Mouse (Mus musculus) embryonic facial prominence, embryonic 10.5 days (tissue): ENCODE results near the gene Ei24. TPM values are rescaled to one million over a fixed set of nuclear protein-coding genes. Genes with fewer than 3 reads are reported as not detected.

ENCODE experiments used
- DNase-seq: peaks from one replicate; pipeline ENCODE4 v3.0.0-alpha.2; 2017; ENCODE audit warnings: low spot score
- H3K27ac ChIP-seq: fragments of 300-500 bp; sonication (generic); replicated peaks from 2 replicates; pipeline ENCODE4 v1.5.1; 2016; ENCODE audit warnings: mild to moderate bottlenecking
- H3K27me3 ChIP-seq: fragments of 300-500 bp; sonication (generic); replicated peaks from 2 replicates; pipeline ENCODE4 v1.6.1; 2016; ENCODE audit warnings: low read depth, mild to moderate bottlenecking; ENCODE audit not compliant: poor library complexity, severe bottlenecking
- H3K36me3 ChIP-seq: fragments of 300-500 bp; sonication (generic); replicated peaks from 2 replicates; pipeline ENCODE4 v1.6.1; 2016; ENCODE audit warnings: mild to moderate bottlenecking, moderate library complexity
- H3K4me1 ChIP-seq: fragments of 300-500 bp; sonication (generic); 2 replicates; pipeline ENCODE4 v1.6.1; 2016
- H3K4me3 ChIP-seq: fragments of 300-500 bp; sonication (generic); 2 replicates; pipeline ENCODE4 v1.5.1; 2016; ENCODE audit warnings: mild to moderate bottlenecking, moderate library complexity
- H3K9me3 ChIP-seq: fragments of 300-500 bp; sonication (generic); 2 replicates; pipeline ENCODE4 v1.6.1; 2016; ENCODE audit warnings: mild to moderate bottlenecking
- WGBS: fragments of 180-500 bp; shearing (Covaris S2); methylation state at CpG from one replicate; pipeline ENCODE4 v1.1.7; 2016; 5-methylcytosine and 5-hydroxymethylcytosine counted together
- polyA plus RNA-seq: library from polyadenylated mRNA; unstranded; fragments of >200 nt; fragmentation: Nextera tagmentation; extraction: Ambion mirVana; gene quantifications from 2 replicates; pipeline ENCODE4 v1.2.1, GENCODE M21; 2016

Gene Ei24
- polyA plus RNA-seq, 1 experiment from 2014 or later: 89.9 TPM

GRCm38 (mm10) chr9:36808126-36808785 is 11.1 kb upstream of the Ei24 start:
- Histone ChIP-seq H3K27me3 (no peaks in the 10 kb centered on the region), H3K4me3 (no peak overlapping the region), H3K9me3 (no peaks in the 10 kb centered on the region), H3K36me3 (no peaks in the 10 kb centered on the region), H3K4me1 (peaks cover 8% of the 10 kb centered on the region; the same call in 1 of the 2 replicates), H3K27ac (no peak overlapping the region)
- no peak for DNase-seq
- WGBS: 88% methylated on average over 5 of the region's 5 CpGs

GRCm38 (mm10) chr9:36805256-36805975 is 8.2 kb upstream of the Ei24 start:
- H3K36me3 ChIP-seq: no peaks in the 10 kb centered on the region
- no peak overlapping the region for H3K4me3 ChIP-seq
- DNase-seq: no peak
- 82% methylated on average over 3 of the region's 3 CpGs for WGBS
- no peaks in the 10 kb centered on the region for H3K9me3 ChIP-seq
- H3K4me1 ChIP-seq: peaks cover 8% of the 10 kb centered on the region; the same call in 1 of the 2 replicates
- no peaks in the 10 kb centered on the region for H3K27me3 ChIP-seq
- H3K27ac ChIP-seq: no peak overlapping the region

GRCm38 (mm10) chr9:36803926-36804325 is 6.7 kb upstream of the Ei24 start:
- Histone ChIP-seq H3K27me3 (no peaks in the 10 kb centered on the region), H3K9me3 (no peaks in the 10 kb centered on the region), H3K36me3 (no peaks in the 10 kb centered on the region), H3K4me3 (no peak overlapping the region), H3K4me1 (peaks cover 8% of the 10 kb centered on the region; the same call in 1 of the 2 replicates), H3K27ac (no peak overlapping the region)
- WGBS: 87% methylated on average over 3 of the region's 3 CpGs
- DNase-seq: no peak

- H3K27me3 ChIP-seq: no peaks in the 10 kb centered on the region
- no peaks in the 10 kb centered on the region for H3K9me3 ChIP-seq
- WGBS: 76% methylated on average over 6 of the region's 6 CpGs
- no peaks in the 10 kb centered on the region for H3K36me3 ChIP-seq
- H3K4me3 ChIP-seq: no peak overlapping the region
- H3K4me1 ChIP-seq: peaks cover 8% of the 10 kb centered on the region; the same call in 1 of the 2 replicates
- no peak overlapping the region for H3K27ac ChIP-seq
- no peak for DNase-seq
Observed at GRCm38 (mm10) chr9:36803386-36803785, 6.2 kb upstream of the Ei24 start.

- Histone ChIP-seq H3K9me3 (no peaks in the 10 kb centered on the region), H3K4me1 (peaks cover 8% of the 10 kb centered on the region; the same call in 1 of the 2 replicates), H3K4me3 (no peak overlapping the region), H3K27me3 (no peaks in the 10 kb centered on the region), H3K36me3 (no peaks in the 10 kb centered on the region), H3K27ac (no peak overlapping the region)
- no peak for DNase-seq
- WGBS: 85% methylated on average over 3 of the region's 3 CpGs
Observed at GRCm38 (mm10) chr9:36802951-36803350, 5.8 kb upstream of the Ei24 start.

- H3K27ac ChIP-seq: no peak overlapping the region
- 80% methylated on average over 2 of the region's 2 CpGs for WGBS
Observed at GRCm38 (mm10) chr9:36801961-36802360, 4.8 kb upstream of the Ei24 start.

GRCm38 (mm10) chr9:36796224-36796623 is 969 bp downstream of the Ei24 start:
- 27% methylated on average over 5 of the region's 5 CpGs for WGBS
- Histone ChIP-seq H3K4me3 (peak overlapping the region; percentile 98), H3K36me3 (peaks cover 16% of the 10 kb centered on the region), H3K4me1 (peaks cover 13% of the 10 kb centered on the region), H3K27me3 (no peaks in the 10 kb centered on the region), H3K9me3 (no peaks in the 10 kb centered on the region), H3K27ac (peak overlapping the region; percentile 93; the same call in 1 of the 2 replicates)
- DNase-seq: no peak

More at GRCm38 (mm10) chr9:36801961-36802360, 4.8 kb upstream of the Ei24 start:
- Histone ChIP-seq H3K9me3 (no peaks in the 10 kb centered on the region), H3K36me3 (no peaks in the 10 kb centered on the region), H3K4me1 (peaks cover 8% of the 10 kb centered on the region; the same call in 1 of the 2 replicates), H3K27me3 (no peaks in the 10 kb centered on the region), H3K4me3 (no peak overlapping the region)
- no peak for DNase-seq

GRCm38 (mm10) chr9:36795556-36795955 is 1.6 kb downstream of the Ei24 start:
- DNase-seq: no peak
- H3K4me3 ChIP-seq: peak overlapping the region; percentile 98
- H3K4me1 ChIP-seq: peaks cover 13% of the 10 kb centered on the region
- peaks cover 22% of the 10 kb centered on the region for H3K36me3 ChIP-seq
- no peak overlapping the region for H3K27ac ChIP-seq
- H3K27me3 ChIP-seq: no peaks in the 10 kb centered on the region
- H3K9me3 ChIP-seq: no peaks in the 10 kb centered on the region
- WGBS: 82% methylated on average over 1 of the region's 1 CpGs

GRCm38 (mm10) chr9:36794487-36794886 is 2.7 kb downstream of the Ei24 start:
- Histone ChIP-seq H3K4me1 (peaks cover 13% of the 10 kb centered on the region), H3K27me3 (no peaks in the 10 kb centered on the region), H3K36me3 (peaks cover 33% of the 10 kb centered on the region), H3K27ac (no peak overlapping the region), H3K4me3 (no peak overlapping the region), H3K9me3 (no peaks in the 10 kb centered on the region)
- WGBS: 80% methylated on average over 2 of the region's 2 CpGs
- no peak for DNase-seq

- no peak overlapping the region for H3K4me3 ChIP-seq
- peaks cover 56% of the 10 kb centered on the region for H3K36me3 ChIP-seq
- H3K27ac ChIP-seq: no peak overlapping the region
- H3K4me1 ChIP-seq: peaks cover 13% of the 10 kb centered on the region
- 95% methylated on average over 3 of the region's 3 CpGs for WGBS
- H3K27me3 ChIP-seq: no peaks in the 10 kb centered on the region
- H3K9me3 ChIP-seq: no peaks in the 10 kb centered on the region
- DNase-seq: no peak
Observed at GRCm38 (mm10) chr9:36792191-36792590, 5.0 kb downstream of the Ei24 start.

- Histone ChIP-seq H3K27me3 (no peaks in the 10 kb centered on the region), H3K36me3 (peaks cover 99% of the 10 kb centered on the region), H3K27ac (no peak overlapping the region), H3K4me3 (no peak overlapping the region), H3K9me3 (0 out of 2 replicates have a peak, but pooled peaks cover 2% of the 10 kb centered on the region), H3K4me1 (no peaks in the 10 kb centered on the region)
- no peak for DNase-seq
- WGBS: 87% methylated on average over 2 of the region's 2 CpGs
Observed at GRCm38 (mm10) chr9:36783921-36784320, 13.3 kb downstream of the Ei24 start.

GRCm38 (mm10) chr9:36769048-36769413 is 28.2 kb downstream of the Ei24 start:
- Histone ChIP-seq H3K4me1 (peaks cover 17% of the 10 kb centered on the region), H3K36me3 (peaks cover 11% of the 10 kb centered on the region), H3K4me3 (peak overlapping the region; percentile 93; the same call in 1 of the 2 replicates), H3K27me3 (no peaks in the 10 kb centered on the region), H3K9me3 (no peaks in the 10 kb centered on the region), H3K27ac (no peak overlapping the region)
- 92% methylated on average over 1 of the region's 1 CpGs for WGBS
- DNase-seq: no peak
